Mouse (Mus musculus) embryonic facial prominence, embryonic 11.5 days (tissue): Measurements from ENCODE around the gene 4933415F23Rik. TPM values are rescaled to one million over a fixed set of nuclear protein-coding genes. Genes with fewer than 3 reads are reported as not detected.
"Not testable (repeated sequence)": the region's sequence is repeated elsewhere in the genome, so short reads cannot be mapped to it uniquely, and the experiment has no call there.

Experiments
- ATAC-seq: fragments of 200-750 bp; cut with Nextera tagmentation; replicated peaks from 2 replicates; pipeline ENCODE4 v1.8.0; 2017; ENCODE audit warnings: low read depth; ENCODE audit not compliant: insufficient number of reproducible peaks, low FRiP score, low TSS enrichment
- DNase-seq: peaks from one replicate; pipeline ENCODE4 v3.0.0-alpha.2; 2015; ENCODE audit warnings: low spot score
- H3K27ac ChIP-seq: fragments of 300-500 bp; sonication (generic); replicated peaks from 2 replicates; pipeline ENCODE4 v1.5.1; 2014; ENCODE audit warnings: mild to moderate bottlenecking, low read depth, low read length, control low read depth
- H3K27me3 ChIP-seq: fragments of 300-500 bp; sonication (generic); 2 replicates; pipeline ENCODE4 v1.6.1; 2014; ENCODE audit warnings: mild to moderate bottlenecking, low read length, moderate library complexity, mixed read lengths; ENCODE audit not compliant: control insufficient read depth, insufficient read depth
- H3K36me3 ChIP-seq: fragments of 300-500 bp; sonication (generic); replicated peaks from 2 replicates; pipeline ENCODE4 v1.6.1; 2014; ENCODE audit warnings: low read depth, mild to moderate bottlenecking, low read length, moderate library complexity, mixed read lengths; ENCODE audit not compliant: control insufficient read depth, insufficient read depth
- H3K4me1 ChIP-seq: fragments of 300-500 bp; sonication (generic); 2 replicates; pipeline ENCODE4 v1.6.1; 2014; ENCODE audit warnings: low read length, mixed read lengths; ENCODE audit not compliant: control insufficient read depth, insufficient read depth
- H3K4me2 ChIP-seq: fragments of 300-500 bp; sonication (generic); 2 replicates; pipeline ENCODE4 v1.6.1; 2014; ENCODE audit warnings: low read depth, mild to moderate bottlenecking, control low read depth, low read length, moderate library complexity
- H3K4me3 ChIP-seq: fragments of 300-500 bp; sonication (generic); 2 replicates; pipeline ENCODE4 v1.5.1; 2014; ENCODE audit warnings: low read depth, low read length, control low read depth
- H3K9ac ChIP-seq: fragments of 300-500 bp; sonication (generic); replicated peaks from 2 replicates; pipeline ENCODE4 v1.6.1; 2014; ENCODE audit warnings: mild to moderate bottlenecking, control low read depth, low read length
- H3K9me3 ChIP-seq: fragments of 300-500 bp; sonication (generic); replicated peaks from 2 replicates; pipeline ENCODE4 v1.6.1; 2016; ENCODE audit warnings: mild to moderate bottlenecking, low read length, inconsistent platforms, mixed read lengths; ENCODE audit not compliant: control insufficient read depth
- WGBS: fragments of 180-500 bp; shearing (Covaris S2); extraction: QIAGEN DNeasy Blood & Tissue Kit; methylation state at CpG from one replicate; pipeline ENCODE4 v1.1.7; 2014; 5-methylcytosine and 5-hydroxymethylcytosine counted together
- polyA plus RNA-seq: library from polyadenylated mRNA; unstranded; fragments of >200 nt; fragmentation: Nextera tagmentation; extraction: Ambion mirVana; gene quantifications from 2 replicates; pipeline ENCODE4 v1.2.1, GENCODE M21; 2014

Gene 4933415F23Rik
- polyA plus RNA-seq = not detected in 2 replicates

GRCm38 (mm10) chr1:23102021-23102420, at the start of gene 4933415F23Rik:
TSS of gene 4933415F23Rik (minus strand) at chr1:23102253.
- DNase-seq = no peak
- ATAC-seq = no peak
- H3K9me3 ChIP-seq = no peaks in the 10 kb centered on the region
- 97% methylated on average over 20 of the region's 20 CpGs for WGBS
- no peak within 1 kb of the TSS for H3K4me3 ChIP-seq
- H3K27me3 ChIP-seq = no peaks in the 10 kb centered on the region
- no peak within 1 kb of the TSS for H3K4me2 ChIP-seq
- no peak within 1 kb of the TSS for H3K27ac ChIP-seq
- H3K4me1 ChIP-seq = no peaks in the 10 kb centered on the region
- no peak within 1 kb of the TSS for H3K9ac ChIP-seq
- H3K36me3 ChIP-seq = no peaks in the 10 kb centered on the region

DNA sequence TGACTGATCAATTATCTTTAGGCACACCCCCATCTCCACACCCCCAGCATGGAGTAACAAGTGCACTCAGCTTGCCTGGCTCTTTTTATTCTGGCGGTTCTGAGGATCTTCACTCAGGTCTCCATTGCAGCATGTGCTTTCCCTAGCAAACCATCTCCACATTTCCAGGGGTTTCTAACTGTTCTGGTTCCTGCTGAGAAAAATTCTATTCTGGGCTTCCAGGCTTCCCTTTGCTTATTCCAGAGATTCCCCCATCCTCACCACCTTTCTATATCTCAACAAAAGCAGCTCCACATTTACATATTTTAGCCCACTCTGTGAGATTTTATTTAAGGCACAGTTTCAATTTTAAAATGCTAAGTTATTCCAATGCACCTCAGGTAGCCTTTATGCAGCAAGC, 49.7 kb upstream of the 4933415F23Rik start:
- no peak overlapping the region for H3K27ac ChIP-seq
- no peak for ATAC-seq

GRCm38 (mm10) chr1:23146198-23146873, 44.3 kb upstream of the 4933415F23Rik start:
- Histone ChIP-seq H3K36me3 (no peaks in the 10 kb centered on the region), H3K4me3 (no peak overlapping the region), H3K27ac (no peak overlapping the region), H3K9me3 (no peaks in the 10 kb centered on the region), H3K4me2 (no peak overlapping the region), H3K27me3 (no peaks in the 10 kb centered on the region), H3K9ac (no peak overlapping the region), H3K4me1 (no peaks in the 10 kb centered on the region)
- ATAC-seq = no peak
- WGBS = 67% methylated on average over 5 of the region's 5 CpGs
- DNase-seq = no peak

More for the DNA sequence above, 49.7 kb upstream of the 4933415F23Rik start:
- H3K27me3 ChIP-seq = no peaks in the 10 kb centered on the region
- no peak for DNase-seq
- no peaks in the 10 kb centered on the region for H3K9me3 ChIP-seq
- no peaks in the 10 kb centered on the region for H3K36me3 ChIP-seq
- WGBS = 86% methylated on average over 1 of the region's 1 CpGs
- H3K4me1 ChIP-seq = no peaks in the 10 kb centered on the region
- H3K4me2 ChIP-seq = no peak overlapping the region
- H3K9ac ChIP-seq = no peak overlapping the region
- no peak overlapping the region for H3K4me3 ChIP-seq

GRCm38 (mm10) chr1:23141121-23141811, 39.2 kb upstream of the 4933415F23Rik start:
- 0 out of 2 replicates have a peak, but pooled peaks have one; percentile 52 for ATAC-seq
- 84% methylated on average over 10 of the region's 10 CpGs for WGBS
- Histone ChIP-seq H3K4me2 (no peak overlapping the region), H3K4me3 (no peak overlapping the region), H3K36me3 (no peaks in the 10 kb centered on the region), H3K27ac (no peak overlapping the region), H3K4me1 (no peaks in the 10 kb centered on the region), H3K9me3 (no peaks in the 10 kb centered on the region), H3K9ac (no peak overlapping the region), H3K27me3 (no peaks in the 10 kb centered on the region)
- no peak for DNase-seq

DNA sequence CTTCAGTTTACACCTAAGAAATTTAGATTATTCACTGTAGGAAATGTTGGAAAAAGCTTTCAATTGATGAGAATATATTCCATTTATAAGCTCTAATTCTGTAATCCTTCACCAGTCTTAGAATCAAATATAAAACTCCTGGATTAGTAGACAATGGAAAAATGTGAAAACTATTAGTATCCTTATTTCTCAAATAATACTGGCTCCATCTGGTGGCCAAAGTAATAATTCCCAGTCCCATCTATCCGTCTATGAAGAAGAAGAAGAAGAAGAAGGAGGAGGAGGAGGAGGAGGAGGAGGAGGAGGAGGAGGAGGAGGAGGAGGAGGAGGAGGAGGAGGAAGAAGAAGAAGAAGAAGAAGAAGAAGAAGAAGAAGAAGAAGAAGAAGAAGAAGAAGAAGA, 38.5 kb upstream of the 4933415F23Rik start:
- DNase-seq = peak; percentile 68
- H3K4me2 ChIP-seq, ATAC-seq, H3K27ac ChIP-seq, H3K36me3 ChIP-seq, H3K9ac ChIP-seq, H3K9me3 ChIP-seq, H3K4me1 ChIP-seq, H3K4me3 ChIP-seq, H3K27me3 ChIP-seq: not testable (repeated sequence)
- WGBS = 0% methylated on average over 1 of the region's 1 CpGs

DNA sequence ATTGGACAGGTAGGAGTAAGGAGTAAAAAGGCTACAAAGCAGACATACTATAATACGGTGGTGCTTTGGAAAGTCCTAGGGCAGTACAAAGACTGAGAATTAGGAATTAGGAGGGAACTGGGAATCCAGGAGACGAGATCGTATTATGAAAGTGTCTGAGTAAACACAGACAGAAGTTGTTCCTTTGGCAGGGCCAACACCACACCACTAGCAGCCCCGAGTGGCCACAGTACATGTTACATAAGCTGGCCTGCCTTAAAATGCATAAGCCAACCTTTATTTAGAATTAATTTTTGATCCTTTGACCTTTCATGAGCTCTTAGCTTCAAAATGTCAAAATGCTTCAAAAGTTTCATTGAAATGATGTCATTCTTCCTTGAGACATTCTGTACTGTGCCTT, 18.8 kb upstream of the 4933415F23Rik start:
- Histone ChIP-seq H3K9ac (no peak overlapping the region), H3K4me3 (no peak overlapping the region), H3K36me3 (no peaks in the 10 kb centered on the region), H3K27me3 (no peaks in the 10 kb centered on the region), H3K4me2 (no peak overlapping the region), H3K9me3 (no peaks in the 10 kb centered on the region), H3K4me1 (no peaks in the 10 kb centered on the region), H3K27ac (no peak overlapping the region)
- whole genome bisulfite sequencing = 71% methylated on average over 4 of the region's 4 CpGs
- DNase-seq = no peak
- peak; percentile 44; the same call in 1 of the 2 replicates for ATAC-seq

GRCm38 (mm10) chr1:23119406-23119805, 17.4 kb upstream of the 4933415F23Rik start:
- Histone ChIP-seq H3K9me3 (no peaks in the 10 kb centered on the region), H3K9ac (no peak overlapping the region), H3K27ac (no peak overlapping the region), H3K27me3 (no peaks in the 10 kb centered on the region), H3K4me2 (no peak overlapping the region), H3K4me3 (no peak overlapping the region), H3K4me1 (no peaks in the 10 kb centered on the region), H3K36me3 (no peaks in the 10 kb centered on the region)
- ATAC-seq (no peak), DNase-seq (no peak)
- 63% methylated on average over 4 of the region's 4 CpGs for WGBS

GRCm38 (mm10) chr1:23117423-23117822, 15.4 kb upstream of the 4933415F23Rik start:
- H3K27ac ChIP-seq = no peak overlapping the region
- no peak overlapping the region for H3K4me2 ChIP-seq
- H3K9ac ChIP-seq = no peak overlapping the region
- H3K27me3 ChIP-seq = no peaks in the 10 kb centered on the region
- no peak overlapping the region for H3K4me3 ChIP-seq
- H3K36me3 ChIP-seq = no peaks in the 10 kb centered on the region
- ATAC-seq = no peak
- no peak for DNase-seq
- no peaks in the 10 kb centered on the region for H3K9me3 ChIP-seq
- WGBS = 50% methylated on average over 3 of the region's 3 CpGs
- H3K4me1 ChIP-seq = no peaks in the 10 kb centered on the region
